Mouse (Mus musculus) layer of hippocampus, postnatal 25 days (tissue): ENCODE data around the gene Myh7. TPM values are rescaled to one million over a fixed set of nuclear protein-coding genes. Genes with fewer than 3 reads are reported as not detected.

Experiments used
- DNase-seq, 2 experiments: peaks; one replicate each; pipeline ENCODE4 v3.0.0; 2022; ENCODE audit warnings: mixed read lengths in 2 of 2, low spot score in 1 of 2; ENCODE audit errors: extremely low spot score in 1 of 2
- microRNA-seq, 2 experiments: library from miRNA; unstranded; fragments of <30 nt; microRNA quantifications; one replicate each; pipeline ENCODE4 v1.2.0; 2021
- total RNA-seq, 2 experiments: library from RNA; stranded (reverse); gene quantifications; 2 replicates each; pipeline ENCODE4 v1.2.3; 2021

The Myh7 gene
- total RNA-seq, 2 experiments from 2014 or later, result 7.8 to 10.3 TPM

- DNase-seq, result peak in 1 of 2 experiments; percentile 35
These were observed 68.8 kb downstream of the Myh7 start, which contains the start of gene Efs for GRCm38 (mm10) chr14:54925349-54926342. Gene Efs, minus strand, starts transcription at chr14:54926126.

- DNase-seq, result no peak
These were observed 69.6 kb downstream of the Myh7 start for GRCm38 (mm10) chr14:54924641-54925348.

Small RNA genes within 50 kb of the gene (microRNA-seq; reads per million reads assigned to microRNA genes)
- gene Mir208a (0.60 to 3.5 reads per million in 2 experiments), gene Mir208b (0.20 to 3.9 reads per million in 2 experiments)

Other genes starting within 250 kb of the Myh7 start
- gene Slc7a8, start 212.7 kb downstream of the Myh7 start, total RNA-seq, result 10 to 100 TPM; 54.3 to 61.2 TPM
- not detected for gene Rnf212b, start 180.5 kb downstream of the Myh7 start, total RNA-seq
- 10 to 100 TPM; 21.9 to 23.6 TPM for gene Homez, start 123.7 kb downstream of the Myh7 start, total RNA-seq
- gene Ppp1r3e, start 117.1 kb downstream of the Myh7 start, total RNA-seq, result 10 to 100 TPM; 19.4 to 22.6 TPM
- 100 to 1,000 TPM; 108 to 117 TPM for gene Bcl2l2, start 111.2 kb downstream of the Myh7 start, total RNA-seq
- 10 to 100 TPM in 1 of 2 experiments, 1 to 10 TPM in 1; 3.1 to 13.8 TPM for gene Gm20521, start 111.2 kb downstream of the Myh7 start, total RNA-seq
- 100 to 1,000 TPM; 193 to 262 TPM for gene Pabpn1, start 102.1 kb downstream of the Myh7 start, total RNA-seq
- 100 to 1,000 TPM; 715 to 737 TPM for gene Slc22a17, start 81.5 kb downstream of the Myh7 start, total RNA-seq
- gene Efs, start 68.5 kb downstream of the Myh7 start, total RNA-seq, result 10 to 100 TPM; 11.0 to 12.7 TPM
- gene Il25, start 61.9 kb downstream of the Myh7 start, total RNA-seq, result under 1 TPM in 1 of 2 experiments, not detected in 1; 0.59 TPM
- gene Cmtm5, start 58.4 kb downstream of the Myh7 start, total RNA-seq, result 10 to 100 TPM; 75.4 to 89.3 TPM
- gene Myh6, start 27.7 kb downstream of the Myh7 start, total RNA-seq, result 1 to 10 TPM; 1.4 to 4.8 TPM
- not detected for gene Gm17428, start 17.7 kb downstream of the Myh7 start, total RNA-seq
- gene Ngdn, start 20.8 kb upstream of the Myh7 start, total RNA-seq, result 10 to 100 TPM; 31.4 to 31.8 TPM
- gene Zfhx2, start 97.7 kb upstream of the Myh7 start, total RNA-seq, result 10 to 100 TPM; 37.8 to 63.0 TPM
- 10 to 100 TPM; 21.9 to 22.9 TPM for gene Thtpa, start 100.2 kb upstream of the Myh7 start, total RNA-seq
- 10 to 100 TPM; 15.7 to 19.4 TPM for gene Ap1g2, start 112.0 kb upstream of the Myh7 start, total RNA-seq
- gene Jph4, start 122.3 kb upstream of the Myh7 start, total RNA-seq, result 100 to 1,000 TPM; 422 to 463 TPM
- not detected for gene Dhrs2, start 227.4 kb upstream of the Myh7 start, total RNA-seq